In genomic region chr19:26891306-26891964, GRCm38 (mm10) we compare ENCODE assay signal across 11 mouse cellular contexts. TPM values are rescaled to one million over a fixed set of nuclear protein-coding genes. Genes with fewer than 3 reads are reported as not detected.
DNase-seq lines count a peak whose midpoint lies in the region; ATAC-seq and TF ChIP-seq lines count a peak whose summit lies in the region.
"Had no signal": no experiment of that assay in that cellular context is flagged by ENCODE, and none has a peak within 500 bp of the region (broad histone marks: within the 10 kb centered on the region; RNA-seq: fewer than 3 reads in every experiment).

No protein-coding gene starts in this region.

- H3K4me1 ChIP-seq in heart, embryonic 16.5 days (ENCODE audit: control insufficient read depth, insufficient read depth, low read length) = peaks cover 16% of the 10 kb centered on the region
- H3K4me1 ChIP-seq in lung, adult 2 months (ENCODE audit: control insufficient read depth, insufficient read depth, low read length) = no peaks in the 10 kb centered on the region; the same call in 1 of the 2 replicates

- no peak for TF ChIP-seq CTCF in lung, adult 2 months (IDR thresholded peaks at IDR 0.05; ENCODE audit: insufficient read depth, low read length)

- WGBS in heart, embryonic 16.5 days = 37% methylated on average over 9 of the region's 9 CpGs
- 26% methylated on average over 9 of the region's 9 CpGs for WGBS in lung, adult 2 months

- peak; percentile 58 for ATAC-seq in heart, embryonic 16.5 days (replicated peaks; ENCODE audit: extremely low read depth, insufficient read depth, low FRiP score)

- H3K36me3 ChIP-seq in heart, embryonic 16.5 days (ENCODE audit: control insufficient read depth, insufficient read depth) = no peaks in the 10 kb centered on the region

- peak overlapping the region; percentile 2; the same call in 1 of the 2 replicates for H3K4me2 ChIP-seq in heart, embryonic 16.5 days (ENCODE audit: low read depth, low read length)

- peak overlapping the region; percentile 64 for H3K27ac ChIP-seq in heart, embryonic 16.5 days (ENCODE audit: low read length)

- DNase-seq in gastrocnemius, adult 18-20 months (ENCODE audit: low spot score) = peak; percentile 16
- no peak for DNase-seq in gastrocnemius, adult 8-10 months (ENCODE audit: low spot score in 2 of 2)
- DNase-seq in adrenal gland, adult 2 months = peak; percentile 63
- peak; percentile 34 for DNase-seq in lung, adult 2 months
- DNase-seq in T-cell, adult 2 months (ENCODE audit: low spot score) = no peak
- no peak for DNase-seq in cerebellum, adult 11-12 months
- DNase-seq in cerebellum, postnatal 4 days (ENCODE audit: low spot score in 2 of 2) = no peak
- DNase-seq: thymus, postnatal 36 days had no signal

- H3K9ac ChIP-seq in heart, embryonic 16.5 days (ENCODE audit: low read length) = no peak overlapping the region

- H3K27me3 ChIP-seq in heart, embryonic 16.5 days (ENCODE audit: control insufficient read depth, insufficient read depth, low read length) = no peaks in the 10 kb centered on the region
- H3K27me3 ChIP-seq: CH12.LX had no signal

- no peak overlapping the region for H3K4me3 ChIP-seq in heart, embryonic 16.5 days (ENCODE audit: low read length)
- H3K4me3 ChIP-seq in lung, adult 2 months (replicated peaks; ENCODE audit: extremely low read depth, low read depth, low read length) = no peak overlapping the region

- no peaks in the 10 kb centered on the region for H3K9me3 ChIP-seq in heart, embryonic 16.5 days (replicated peaks; ENCODE audit: control insufficient read depth, low read length)

- no peak for TF ChIP-seq POLR2A in lung, adult 2 months (IDR thresholded peaks at IDR 0.05; ENCODE audit: borderline replicate concordance, extremely low read depth, low read depth, low read length)

RNA-seq across cellular contexts. Expression of gene Gm815, which starts 5.8 kb away (rescaled TPM):
- not detected for total RNA-seq in gastrocnemius, adult 18-20 months (2021)
- total RNA-seq in gastrocnemius, adult 8-10 months (2022) = not detected
- total RNA-seq in adrenal gland, adult 2 months (2021) = not detected
- polyA plus RNA-seq in adrenal gland, adult 2 months (2012; rRNA removed) = not detected in 2 replicates
- not detected in 2 replicates for polyA plus RNA-seq in heart, embryonic 16.5 days (2015; fragmentation: Nextera tagmentation; extraction: Ambion mirVana)
- polyA plus RNA-seq in lung, adult 2 months (2012; rRNA removed) = not detected in 2 replicates
- total RNA-seq: CH12.LX had no signal
- polyA plus RNA-seq: intestine, embryonic 14.5 days had no signal

Comparison
In these comparisons a context has a peak if more than half of its experiments do, and no peak if none do; other contexts are left out.
1. DNase-seq: peak in gastrocnemius, adult 18-20 months (single experiment), adrenal gland, adult 2 months (single experiment) and lung, adult 2 months (single experiment); none in gastrocnemius, adult 8-10 months (0 of 2), T-cell, adult 2 months (single experiment), cerebellum, adult 11-12 months (single experiment) and cerebellum, postnatal 4 days (0 of 2).